ENCODE assay signal across 8 mouse cellular contexts in the genomic region with DNA sequence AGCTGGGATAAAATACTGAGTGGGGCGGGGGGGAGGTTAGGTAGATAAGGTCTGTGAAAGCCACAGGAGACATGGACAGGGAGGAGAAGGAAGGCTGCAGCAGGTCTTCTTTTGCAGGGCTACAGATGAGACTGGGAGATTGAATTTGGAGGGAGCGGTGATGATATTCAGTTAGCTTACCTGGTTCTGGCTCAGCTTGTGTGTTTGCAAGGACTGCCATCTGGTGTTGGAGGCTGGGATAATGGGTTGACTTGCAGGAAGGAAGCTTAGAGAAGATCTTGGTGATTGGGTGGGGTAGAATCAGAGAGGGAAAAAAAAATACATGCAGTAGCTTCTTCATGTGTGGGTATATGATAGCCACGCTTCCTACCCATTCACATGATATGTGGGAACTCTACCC. TPM values are rescaled to one million over a fixed set of nuclear protein-coding genes. Genes with fewer than 3 reads are reported as not detected.
A peak's percentile ranks its signal among the peaks of the same experiment; 100 is the strongest.
DNase-seq lines count a peak whose midpoint lies in the region; ATAC-seq and TF ChIP-seq lines count a peak whose summit lies in the region.
"Had no signal": no experiment of that assay in that cellular context is flagged by ENCODE, and none has a peak within 500 bp of the region (broad histone marks: within the 10 kb centered on the region; RNA-seq: fewer than 3 reads in every experiment).

No protein-coding gene starts in this region.

- no peaks in the 10 kb centered on the region for H3K79me2 ChIP-seq in liver, adult 2 months (ENCODE audit: control insufficient read depth, insufficient read depth, low read length)

- no peaks in the 10 kb centered on the region for H3K27me3 ChIP-seq in liver, adult 2 months (ENCODE audit: control insufficient read depth, insufficient read depth, low read length)
- no peaks in the 10 kb centered on the region for H3K27me3 ChIP-seq in liver, embryonic 11.5 days (replicated peaks; ENCODE audit: control insufficient read depth, insufficient read depth, low read length)
- peaks cover 10% of the 10 kb centered on the region for H3K27me3 ChIP-seq in forebrain, embryonic 16.5 days (replicated peaks; ENCODE audit: control insufficient read depth, insufficient read depth, low read length)

- H3K9ac ChIP-seq in liver, adult 2 months (ENCODE audit: low read depth, low read length): no peak overlapping the region
- no peak overlapping the region for H3K9ac ChIP-seq in liver, embryonic 11.5 days (ENCODE audit: low read depth, low read length)
- H3K9ac ChIP-seq in forebrain, embryonic 16.5 days (replicated peaks; ENCODE audit: low read depth, low read length): no peak overlapping the region
- H3K9ac ChIP-seq: midbrain, embryonic 12.5 days had no signal

- WGBS in liver, adult 2 months: 40% methylated on average over 3 of the region's 3 CpGs
- 31% methylated on average over 3 of the region's 3 CpGs for WGBS in liver, embryonic 11.5 days
- WGBS in forebrain, embryonic 16.5 days: 24% methylated on average over 3 of the region's 3 CpGs

- TF ChIP-seq CTCF in liver, adult 2 months (IDR thresholded peaks at IDR 0.05; ENCODE audit: low read depth, low read length): peak; percentile 61
- TF ChIP-seq CTCF in layer of hippocampus, adult 2 months (conservative IDR thresholded peaks at IDR 0.05): peak; percentile 81

- no peak for TF ChIP-seq POLR2A in liver, adult 2 months (IDR thresholded peaks at IDR 0.05; ENCODE audit: extremely low read depth, insufficient read depth, low read length)

- H3K9me3 ChIP-seq in liver, embryonic 11.5 days (ENCODE audit: control insufficient read depth, low read length): no peaks in the 10 kb centered on the region
- H3K9me3 ChIP-seq in forebrain, embryonic 16.5 days (ENCODE audit: control insufficient read depth, low read length): no peaks in the 10 kb centered on the region
- H3K9me3 ChIP-seq: midbrain, embryonic 12.5 days had no signal

- DNase-seq in liver, adult 2 months (ENCODE audit: extremely low read depth, low read depth, low spot score): peak; percentile 65
- no peak for DNase-seq in liver, embryonic 11.5 days (ENCODE audit: low spot score)
- peak; percentile 45 for DNase-seq in adipocyte (ENCODE audit: low spot score)
- peak; percentile 60 to 63 for DNase-seq in layer of hippocampus, adult 2 months (ENCODE audit: low spot score in 2 of 2)
- DNase-seq in lung, postnatal 36 days: peak; percentile 67
- peak; percentile 45 to 50 for DNase-seq in right cerebral cortex, postnatal 36 days (ENCODE audit: low spot score in 2 of 2)

- H3K27ac ChIP-seq in liver, adult 2 months (replicated peaks; ENCODE audit: insufficient read depth, low read depth, low read length): no peak overlapping the region
- no peak overlapping the region for H3K27ac ChIP-seq in liver, embryonic 11.5 days (ENCODE audit: low read depth, low read length)
- no peak overlapping the region for H3K27ac ChIP-seq in forebrain, embryonic 16.5 days (ENCODE audit: low read length)
- no peak overlapping the region for H3K27ac ChIP-seq in layer of hippocampus, adult 2 months
- H3K27ac ChIP-seq: midbrain, embryonic 12.5 days had no signal

- no peaks in the 10 kb centered on the region for H3K36me3 ChIP-seq in liver, adult 2 months (ENCODE audit: control insufficient read depth, insufficient read depth, low read length)
- no peaks in the 10 kb centered on the region for H3K36me3 ChIP-seq in liver, embryonic 11.5 days (ENCODE audit: control insufficient read depth, insufficient read depth, low read length)
- H3K36me3 ChIP-seq in forebrain, embryonic 16.5 days (ENCODE audit: control insufficient read depth, insufficient read depth): no peaks in the 10 kb centered on the region
- H3K36me3 ChIP-seq: midbrain, embryonic 12.5 days had no signal

- no peak overlapping the region for H3K4me3 ChIP-seq in liver, adult 2 months (ENCODE audit: insufficient read depth, low read depth, low read length)
- H3K4me3 ChIP-seq in liver, embryonic 11.5 days (ENCODE audit: low read depth, low read length): no peak overlapping the region
- no peak overlapping the region for H3K4me3 ChIP-seq in forebrain, embryonic 16.5 days (replicated peaks; ENCODE audit: low read length)
- no peak overlapping the region for H3K4me3 ChIP-seq in layer of hippocampus, adult 2 months
- H3K4me3 ChIP-seq: midbrain, embryonic 12.5 days had no signal

- ATAC-seq in liver, embryonic 11.5 days (replicated peaks; ENCODE audit: low FRiP score): no peak
- ATAC-seq in forebrain, embryonic 16.5 days: peak; percentile 27; the same call in 1 of the 2 replicates

- H3K4me1 ChIP-seq in liver, adult 2 months (ENCODE audit: control insufficient read depth, insufficient read depth, low read length): peaks cover 11% of the 10 kb centered on the region
- no peaks in the 10 kb centered on the region for H3K4me1 ChIP-seq in liver, embryonic 11.5 days (replicated peaks; ENCODE audit: control insufficient read depth, insufficient read depth, low read length)
- no peaks in the 10 kb centered on the region for H3K4me1 ChIP-seq in forebrain, embryonic 16.5 days (replicated peaks; ENCODE audit: control insufficient read depth, insufficient read depth, low read length)
- H3K4me1 ChIP-seq: midbrain, embryonic 12.5 days had no signal

- H3K4me2 ChIP-seq in liver, embryonic 11.5 days: no peak overlapping the region
- no peak overlapping the region for H3K4me2 ChIP-seq in forebrain, embryonic 16.5 days (ENCODE audit: low read length)
- H3K4me2 ChIP-seq: midbrain, embryonic 12.5 days had no signal

RNA-seq across cellular contexts. Expression of gene Twistnb, which starts 5.1 kb away (rescaled TPM):
- 8.3 and 11.7 TPM in 2 replicates for total RNA-seq in liver, adult 2 months (2014; rRNA removed)
- 23.8 and 25.9 TPM in 2 replicates for polyA plus RNA-seq in liver, adult 2 months (2012; rRNA removed)
- polyA plus RNA-seq in liver, embryonic 11.5 days (2014; fragmentation: Nextera tagmentation; extraction: Ambion mirVana): 59.8 and 65.2 TPM in 2 replicates
- polyA plus RNA-seq in forebrain, embryonic 16.5 days (2015; fragmentation: Nextera tagmentation; extraction: Ambion mirVana): 44.4 and 51.6 TPM in 2 replicates
- total RNA-seq in layer of hippocampus, adult 2 months (2021): 10 to 100 TPM; 14.5 to 15.9 TPM

RNA-seq across cellular contexts. Expression of gene Efcab10, which starts 29.7 kb away (rescaled TPM):
- not detected in 2 replicates for total RNA-seq in liver, adult 2 months (2014; rRNA removed)
- not detected in 2 replicates for polyA plus RNA-seq in liver, adult 2 months (2012; rRNA removed)
- not detected in 2 replicates for polyA plus RNA-seq in liver, embryonic 11.5 days (2014; fragmentation: Nextera tagmentation; extraction: Ambion mirVana)
- 2.0 and 2.1 TPM in 2 replicates for polyA plus RNA-seq in forebrain, embryonic 16.5 days (2015; fragmentation: Nextera tagmentation; extraction: Ambion mirVana)
- total RNA-seq in layer of hippocampus, adult 2 months (2021): 1 to 10 TPM; 2.2 to 3.2 TPM
